Mouse (Mus musculus): ENCODE measurements around the gene Sept1.

GRCm38 (mm10) chr7:127231376-127231775 lies 1.6 kb downstream of the Sept1 start:
- TF ChIP-seq TCF12 (IDR thresholded peaks at IDR 0.05; ENCODE audit: insufficient read depth, poor library complexity, severe bottlenecking) (no peak), E2F4 (IDR thresholded peaks at IDR 0.05; ENCODE audit: insufficient read depth) (no peak), POLR2A (IDR thresholded peaks at IDR 0.05; ENCODE audit: insufficient read length, low read depth) (no peak), MYOG (IDR thresholded peaks at IDR 0.05; ENCODE audit: control insufficient read depth in 1 of 3, insufficient read depth in 1 of 3, insufficient read length in 2 of 3, low read depth in 2 of 3) (peak in 2 of 3 experiments; percentile 23 to 75), MAX (IDR thresholded peaks at IDR 0.05; ENCODE audit: low read depth) (no peak), MYOD1 (IDR thresholded peaks at IDR 0.05; ENCODE audit: control insufficient read depth in 1 of 3, insufficient read length in 2 of 3, low read depth in 2 of 3) (peak in 1 of 3 experiments; percentile 67), USF1 (IDR thresholded peaks at IDR 0.05; ENCODE audit: low read depth) (no peak), POLR2AphosphoS2 (IDR thresholded peaks at IDR 0.05; ENCODE audit: insufficient read length, low read depth) (no peak), CEBPB (IDR thresholded peaks at IDR 0.05; ENCODE audit: insufficient read depth, poor library complexity, severe bottlenecking) (no peak), TCF3 (IDR thresholded peaks at IDR 0.05; ENCODE audit: insufficient read length, low read depth) (peak; percentile 37), REST (IDR thresholded peaks at IDR 0.05; ENCODE audit: insufficient read depth, insufficient read length) (no peak), SRF (IDR thresholded peaks at IDR 0.05; ENCODE audit: control insufficient read depth, insufficient read length, low read depth) (no peak)

Data from myocyte (in vitro differentiated cells).